Comparison of ENCODE assay signal across 20 mouse cellular contexts in genomic region chr10:75910698-75911097, GRCm38 (mm10). TPM values are rescaled to one million over a fixed set of nuclear protein-coding genes. Genes with fewer than 3 reads are reported as not detected.
"Had no signal": no experiment of that assay in that cellular context is flagged by ENCODE, and none has a peak within 500 bp of the region (broad histone marks: within the 10 kb centered on the region; RNA-seq: fewer than 3 reads in every experiment).

No protein-coding gene starts in this region.

- H3K4me3 ChIP-seq: midbrain, embryonic 10.5 days; midbrain, embryonic 12.5 days; myocyte; neural tube, embryonic 13.5 days; neural tube, embryonic 15.5 days had no signal

- H3K4me1 ChIP-seq: midbrain, embryonic 10.5 days; midbrain, embryonic 12.5 days; neural tube, embryonic 13.5 days; neural tube, embryonic 15.5 days had no signal

- H3K27ac ChIP-seq: midbrain, embryonic 10.5 days; midbrain, embryonic 12.5 days; neural tube, embryonic 13.5 days; neural tube, embryonic 15.5 days had no signal

- DNase-seq: lung, embryonic 14.5 days; lung, postnatal 10 days; lung, postnatal 4 days; midbrain, embryonic 14.5 days; retina, postnatal 1 day; right cerebral cortex, adult 18-20 months; right cerebral cortex, postnatal 25 days; right cerebral cortex, postnatal 4 days; spleen, adult 18-20 months; thymus, adult 18-20 months; thymus, postnatal 14 days; thymus, postnatal 36 days had no signal

- H3K27me3 ChIP-seq: midbrain, embryonic 12.5 days; neural tube, embryonic 13.5 days; neural tube, embryonic 15.5 days had no signal

RNA-seq across cellular contexts. Expression of gene Mmp11, which starts 25.6 kb away (rescaled TPM):
- total RNA-seq: megakaryocyte, adult 5-6 weeks had no signal

RNA-seq across cellular contexts. Expression of gene Gm867, which starts 29.8 kb away (rescaled TPM):
- polyA plus RNA-seq: small intestine, adult 2 months; stomach, embryonic 14.5 days had no signal
